Mouse (Mus musculus) hindbrain, postnatal 0 days (tissue): Measurements from ENCODE around the gene Ddx19a. TPM values are rescaled to one million over a fixed set of nuclear protein-coding genes. Genes with fewer than 3 reads are reported as not detected.
A peak's percentile ranks its signal among the peaks of the same experiment; 100 is the strongest.
"Not testable (repeated sequence)": the region's sequence is repeated elsewhere in the genome, so short reads cannot be mapped to it uniquely, and the experiment has no call there.

Experiments used
- ATAC-seq: fragments of 200-750 bp; cut with Nextera tagmentation; 2 replicates; pipeline ENCODE4 v1.8.0; 2017; ENCODE audit warnings: mild to moderate bottlenecking, moderate TSS enrichment, moderate library complexity
- DNase-seq: peaks from one replicate; pipeline ENCODE4 v3.0.0-alpha.2; 2015; ENCODE audit warnings: low spot score
- H3K27ac ChIP-seq: fragments of 300-500 bp; sonication (generic); 2 replicates; pipeline ENCODE4 v1.5.1; 2014; ENCODE audit warnings: mild to moderate bottlenecking
- H3K27me3 ChIP-seq: fragments of 300-500 bp; sonication (generic); 2 replicates; pipeline ENCODE4 v1.6.1; 2014; ENCODE audit warnings: low read length, mixed read lengths; ENCODE audit not compliant: insufficient read depth
- H3K36me3 ChIP-seq: fragments of 300-500 bp; sonication (generic); 2 replicates; pipeline ENCODE4 v1.6.1; 2014; ENCODE audit warnings: low read length, mixed read lengths; ENCODE audit not compliant: insufficient read depth
- H3K4me1 ChIP-seq: fragments of 300-500 bp; sonication (generic); 2 replicates; pipeline ENCODE4 v1.6.1; 2014; ENCODE audit warnings: antibody characterized with exemption, low read length, mixed read lengths; ENCODE audit not compliant: insufficient read depth
- H3K4me2 ChIP-seq: fragments of 300-500 bp; sonication (generic); 2 replicates; pipeline ENCODE4 v1.6.1; 2014; ENCODE audit warnings: low read depth, mild to moderate bottlenecking, low read length, moderate library complexity, mixed read lengths
- H3K4me3 ChIP-seq: fragments of 300-500 bp; sonication (generic); 2 replicates; pipeline ENCODE4 v1.5.1; 2014; ENCODE audit warnings: low read length
- H3K9ac ChIP-seq: fragments of 300-500 bp; sonication (generic); replicated peaks from 2 replicates; pipeline ENCODE4 v1.6.1; 2014; ENCODE audit warnings: mild to moderate bottlenecking, low read length, moderate library complexity, mixed read lengths
- H3K9me3 ChIP-seq: fragments of 300-500 bp; sonication (generic); 2 replicates; pipeline ENCODE4 v1.6.1; 2016; ENCODE audit warnings: low read length, mixed read lengths
- CTCF ChIP-seq: IDR thresholded peaks from 2 replicates; pipeline ENCODE4 v1.5.1; 2016; ENCODE audit warnings: antibody characterized with exemption, control low read depth, low read depth
- WGBS: fragments of 180-500 bp; shearing (Covaris S2); extraction: QIAGEN DNeasy Blood & Tissue Kit; methylation state at CpG from one replicate; pipeline ENCODE4 v1.1.7; 2014; 5-methylcytosine and 5-hydroxymethylcytosine counted together
- polyA plus RNA-seq: library from polyadenylated mRNA; unstranded; fragments of >200 nt; fragmentation: Nextera tagmentation; extraction: Ambion mirVana; gene quantifications from 2 replicates; pipeline ENCODE4 v1.2.1, GENCODE M21; 2015
- total RNA-seq: library from RNA; depleted of rRNA; stranded (reverse); fragments of >200 nt; gene quantifications from 2 replicates; pipeline ENCODE4 v1.2.3, GENCODE M21; 2014

Gene Ddx19a
- total and polyA plus RNA-seq, 2 experiments from 2014 or later = 10.8 to 35.1 TPM

GRCm38 (mm10) chr8:110959071-110959780 lies 38.4 kb downstream of the Ddx19a start:
- no peak for TF ChIP-seq CTCF
- H3K4me2 ChIP-seq = no peak overlapping the region
- no peak overlapping the region for H3K27ac ChIP-seq
- 89% methylated on average over 12 of the region's 12 CpGs for WGBS
- no peak overlapping the region for H3K9ac ChIP-seq
- H3K4me1 ChIP-seq = no peaks in the 10 kb centered on the region
- peaks cover 19% of the 10 kb centered on the region; the same call in 1 of the 2 replicates for H3K36me3 ChIP-seq
- no peak overlapping the region for H3K4me3 ChIP-seq
- no peak for DNase-seq
- ATAC-seq = no peak
- H3K27me3 ChIP-seq = no peaks in the 10 kb centered on the region
- H3K9me3 ChIP-seq = no peaks in the 10 kb centered on the region

GRCm38 (mm10) chr8:110958553-110958952 lies 39.0 kb downstream of the Ddx19a start:
- H3K27me3 ChIP-seq, H3K9ac ChIP-seq, H3K4me2 ChIP-seq, H3K9me3 ChIP-seq, H3K4me3 ChIP-seq, DNase-seq, H3K27ac ChIP-seq, ATAC-seq, H3K4me1 ChIP-seq: not testable (repeated sequence)
- 94% methylated on average over 7 of the region's 7 CpGs for WGBS
- H3K36me3 ChIP-seq = peaks cover 16% of the 10 kb centered on the region; the same call in 1 of the 2 replicates

- Histone ChIP-seq H3K27me3 (no peaks in the 10 kb centered on the region), H3K9ac (no peak overlapping the region), H3K27ac (no peak overlapping the region), H3K4me2 (no peak overlapping the region), H3K9me3 (no peaks in the 10 kb centered on the region), H3K4me3 (no peak overlapping the region), H3K4me1 (no peaks in the 10 kb centered on the region), H3K36me3 (0 out of 2 replicates have a peak, but pooled peaks cover 14% of the 10 kb centered on the region)
- no peak for ATAC-seq
- 85% methylated on average over 5 of the region's 5 CpGs for WGBS
- no peak for DNase-seq
- TF ChIP-seq CTCF = no peak
Measured at GRCm38 (mm10) chr8:110958135-110958534, 39.5 kb downstream of the Ddx19a start.

- 73% methylated on average over 19 of the region's 19 CpGs for WGBS
- no peak overlapping the region for H3K9ac ChIP-seq
- no peaks in the 10 kb centered on the region for H3K9me3 ChIP-seq
- ATAC-seq (0 out of 2 replicates have a peak, but pooled peaks have one; percentile 13), DNase-seq (no peak)
- no peak overlapping the region for H3K4me3 ChIP-seq
- no peaks in the 10 kb centered on the region for H3K27me3 ChIP-seq
- no peak; the same call in 1 of the 2 replicates for TF ChIP-seq CTCF
- H3K27ac ChIP-seq = peak overlapping the region; percentile 64
- H3K36me3 ChIP-seq = 0 out of 2 replicates have a peak, but pooled peaks cover 14% of the 10 kb centered on the region
- no peak overlapping the region for H3K4me2 ChIP-seq
- no peaks in the 10 kb centered on the region for H3K4me1 ChIP-seq
Measured at GRCm38 (mm10) chr8:110957471-110957870, 40.1 kb downstream of the Ddx19a start.

- H3K4me1 ChIP-seq = no peaks in the 10 kb centered on the region
- no peaks in the 10 kb centered on the region for H3K9me3 ChIP-seq
- no peak overlapping the region for H3K4me3 ChIP-seq
- H3K36me3 ChIP-seq = 0 out of 2 replicates have a peak, but pooled peaks cover 14% of the 10 kb centered on the region
- no peak overlapping the region for H3K9ac ChIP-seq
- TF ChIP-seq CTCF = no peak
- H3K27me3 ChIP-seq = no peaks in the 10 kb centered on the region
- WGBS = 70% methylated on average over 15 of the region's 15 CpGs
- ATAC-seq = peak; percentile 58
- peak overlapping the region; percentile 64 for H3K27ac ChIP-seq
- DNase-seq = peak; percentile 40
- no peak overlapping the region for H3K4me2 ChIP-seq
Measured at GRCm38 (mm10) chr8:110956619-110957450, 40.8 kb downstream of the Ddx19a start.

GRCm38 (mm10) chr8:110954776-110955175 lies 42.8 kb downstream of the Ddx19a start:
- WGBS = 79% methylated on average over 8 of the region's 8 CpGs
- Histone ChIP-seq H3K9me3 (no peaks in the 10 kb centered on the region), H3K4me1 (no peaks in the 10 kb centered on the region), H3K36me3 (0 out of 2 replicates have a peak, but pooled peaks cover 14% of the 10 kb centered on the region), H3K4me2 (no peak overlapping the region), H3K27me3 (no peaks in the 10 kb centered on the region), H3K4me3 (no peak overlapping the region), H3K9ac (no peak overlapping the region), H3K27ac (no peak overlapping the region)
- DNase-seq (no peak), ATAC-seq (no peak)
- TF ChIP-seq CTCF = no peak
